Mouse (Mus musculus) thymus, adult 2 months (tissue): Measurements from ENCODE around the gene Vav3.

Source experiments
- CTCF ChIP-seq: fragments of 200-500 bp; IDR thresholded peaks from 2 replicates; pipeline ENCODE4 v1.5.1; 2012; ENCODE audit warnings: mild to moderate bottlenecking, control low read depth, low read length, moderate library complexity, borderline replicate concordance; ENCODE audit not compliant: control insufficient read depth, poor library complexity, insufficient read depth; ENCODE audit errors: extremely low read depth
- POLR2A ChIP-seq: fragments of 200-500 bp; IDR thresholded peaks from 2 replicates; pipeline ENCODE4 v1.6.1; 2012; ENCODE audit warnings: mild to moderate bottlenecking, low read length, control low read depth, moderate library complexity; ENCODE audit not compliant: control insufficient read depth, poor library complexity, insufficient read depth; ENCODE audit errors: extremely low read depth

DNA sequence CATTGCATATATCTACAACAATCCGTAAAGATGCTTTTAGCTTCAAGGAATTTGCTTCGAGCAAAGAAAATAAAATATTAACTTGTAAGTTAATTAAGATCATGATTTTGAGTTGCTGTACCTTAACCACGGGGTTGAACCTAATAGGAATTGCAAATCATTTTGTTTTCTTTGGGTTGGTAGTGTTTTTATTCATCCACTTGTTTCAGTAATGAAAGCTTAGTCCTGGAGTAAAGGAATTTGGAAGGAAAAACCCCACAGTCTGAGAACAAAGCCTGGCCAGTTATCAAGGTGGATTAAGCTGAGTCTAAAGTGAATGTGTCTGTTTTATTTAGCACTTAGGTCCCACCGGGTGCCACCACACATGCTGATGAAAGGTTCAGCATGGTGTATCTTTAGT lies 199.6 kb downstream of the Vav3 start:
- TF ChIP-seq CTCF (no peak), POLR2A (no peak)
